Mouse (Mus musculus) cortical plate, adult 2 months (tissue): ENCODE data around the gene Marcksl1. TPM values are rescaled to one million over a fixed set of nuclear protein-coding genes. Genes with fewer than 3 reads are reported as not detected.
"Not testable (repeated sequence)": the region's sequence is repeated elsewhere in the genome, so short reads cannot be mapped to it uniquely, and the experiment has no call there.

Experiments used
- H3K27ac ChIP-seq: fragments of 200-500 bp; 2 replicates; pipeline ENCODE4 v1.5.1; 2012; ENCODE audit warnings: low read length, control low read depth, inconsistent platforms; ENCODE audit not compliant: insufficient read depth
- H3K4me1 ChIP-seq: fragments of 200-500 bp; 2 replicates; pipeline ENCODE4 v1.6.1; 2011; ENCODE audit warnings: low read length; ENCODE audit not compliant: control insufficient read depth, insufficient read depth
- H3K4me3 ChIP-seq: fragments of 200-500 bp; 2 replicates; pipeline ENCODE4 v1.5.1; 2011; ENCODE audit warnings: mild to moderate bottlenecking, low read length, control low read depth; ENCODE audit not compliant: insufficient read depth
- CTCF ChIP-seq: fragments of 200-500 bp; IDR thresholded peaks from 2 replicates; pipeline ENCODE4 v1.5.1; 2011; ENCODE audit warnings: mild to moderate bottlenecking, control low read depth, low read length; ENCODE audit not compliant: insufficient read depth; ENCODE audit errors: extremely low read depth
- POLR2A ChIP-seq: fragments of 200-500 bp; IDR thresholded peaks from 2 replicates; pipeline ENCODE4 v1.6.1; 2011; ENCODE audit warnings: mild to moderate bottlenecking, low read length, control low read depth; ENCODE audit not compliant: insufficient read depth; ENCODE audit errors: extremely low read depth
- polyA plus RNA-seq: library from polyadenylated mRNA; depleted of rRNA; stranded (reverse); fragments of >200 nt; gene quantifications from 2 replicates; pipeline ENCODE4 v1.2.3, GENCODE M21; 2012

Marcksl1 gene
- polyA plus RNA-seq, 1 experiment: 129 TPM

DNA sequence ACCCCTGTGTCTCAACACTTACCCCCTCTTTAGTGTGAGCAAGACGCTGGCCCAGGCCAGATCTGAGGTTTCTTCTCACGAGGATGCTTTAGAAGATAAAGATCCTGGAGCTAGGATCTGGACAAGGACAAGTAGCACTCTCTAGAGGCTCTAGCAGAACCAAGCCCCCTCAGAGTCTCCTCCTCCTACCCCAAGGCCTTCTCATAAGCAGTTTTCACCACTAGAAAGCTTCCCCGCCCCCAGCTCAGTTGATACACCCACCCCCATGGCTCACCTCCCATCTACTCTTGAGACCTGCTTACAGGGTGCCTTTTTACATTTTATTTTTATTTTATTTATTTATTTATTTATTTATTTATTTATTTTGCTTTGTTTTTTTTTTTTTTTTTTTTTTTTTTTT lies 3.7 kb upstream of the Marcksl1 start:
- no peaks in the 10 kb centered on the region for H3K4me1 ChIP-seq
- TF ChIP-seq CTCF (no peak), POLR2A (no peak)
- H3K27ac ChIP-seq: no peak overlapping the region
- H3K4me3 ChIP-seq: no peak overlapping the region

DNA sequence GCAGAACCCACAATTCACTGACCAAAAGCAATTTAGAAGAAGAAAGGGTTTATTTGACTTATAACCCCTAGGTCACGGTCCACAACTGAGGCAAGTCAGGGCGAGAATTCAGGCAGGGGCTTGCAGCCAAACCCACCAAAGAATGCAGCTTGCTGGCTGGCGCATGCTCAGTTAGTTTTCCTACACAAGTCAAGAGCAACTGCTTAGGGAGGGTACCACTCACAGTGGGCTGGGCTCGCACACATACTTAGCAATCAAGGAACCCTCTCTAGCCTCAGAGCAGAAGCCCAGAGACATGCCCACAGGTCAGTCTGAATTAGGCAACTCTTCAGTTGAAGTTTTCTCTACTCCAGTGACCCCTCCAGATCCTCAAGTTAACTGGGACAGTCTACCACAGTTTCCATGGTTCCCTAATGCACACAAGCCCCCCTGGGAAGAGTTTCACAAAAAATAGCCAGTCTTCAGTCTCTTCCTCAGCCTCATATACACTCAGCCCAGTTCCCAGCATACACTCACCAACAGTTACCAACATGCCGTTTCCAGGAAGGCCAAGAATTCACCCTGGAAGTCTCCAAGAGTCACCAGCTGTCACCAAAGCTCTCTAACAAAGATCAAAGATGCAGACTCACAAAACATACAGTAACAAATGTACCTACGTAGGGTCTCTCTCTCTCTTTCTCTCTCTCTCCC lies 2.5 kb upstream of the Marcksl1 start:
- Histone ChIP-seq H3K4me3 (no peak overlapping the region), H3K27ac (peak overlapping the region; percentile 67; the same call in 1 of the 2 replicates), H3K4me1 (no peaks in the 10 kb centered on the region)
- TF ChIP-seq POLR2A (no peak), CTCF (no peak)

DNA sequence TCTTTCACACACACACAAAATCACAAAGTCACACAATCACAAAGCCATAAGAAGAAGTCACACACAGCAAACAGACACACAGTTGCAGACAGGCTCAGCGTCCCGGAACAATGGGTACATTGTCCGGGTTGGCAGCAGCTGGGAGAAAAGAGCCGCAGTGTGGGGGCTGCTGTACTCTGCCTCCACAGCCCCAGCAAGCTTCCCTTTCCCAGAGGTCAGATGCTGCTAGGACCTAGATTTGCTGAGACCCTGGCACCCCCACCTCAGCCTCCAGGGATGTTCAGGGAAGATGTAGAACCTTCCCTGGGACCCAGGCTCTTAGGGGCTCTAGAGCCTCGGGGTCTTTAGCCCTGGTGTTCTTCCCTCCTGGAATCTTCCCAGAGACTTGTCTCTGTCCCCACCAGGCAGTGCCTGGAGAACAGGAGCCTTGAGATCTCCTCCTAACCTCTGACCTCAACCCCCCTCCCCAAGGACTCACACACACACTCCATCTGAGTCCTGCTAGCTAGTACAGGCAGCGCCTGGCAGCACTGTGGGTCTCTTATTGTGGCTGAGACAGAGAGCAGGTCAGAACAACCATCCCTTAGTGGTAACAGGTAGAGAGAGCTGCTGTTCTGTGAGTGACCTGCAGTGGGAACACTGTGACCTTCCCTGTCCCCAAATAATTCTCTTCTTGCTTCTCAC lies 1.8 kb upstream of the Marcksl1 start:
- Histone ChIP-seq H3K4me1 (no peaks in the 10 kb centered on the region), H3K4me3 (no peak overlapping the region), H3K27ac (peak overlapping the region; percentile 75)
- TF ChIP-seq POLR2A (no peak), CTCF (no peak)

DNA sequence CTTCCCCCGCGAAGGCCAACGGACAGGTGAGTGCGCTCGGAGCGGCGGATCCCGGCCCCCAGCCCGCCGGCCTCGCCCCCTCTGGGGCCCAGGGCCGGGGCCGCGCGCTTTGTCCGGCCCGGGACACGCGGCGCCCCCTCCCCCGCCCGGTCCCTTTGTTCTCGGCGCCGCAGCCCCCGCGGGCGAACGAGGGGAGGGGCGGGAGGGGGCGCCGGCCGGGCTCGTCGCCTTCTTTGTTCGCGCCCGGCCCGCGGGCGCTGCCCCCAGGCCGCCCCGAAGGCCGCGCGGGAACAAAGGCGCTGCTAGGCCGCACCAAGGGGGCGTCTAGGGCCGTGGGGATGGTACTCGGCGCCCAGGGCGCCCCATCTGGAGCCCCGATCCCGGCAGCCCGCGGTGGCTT lies 510 bp downstream of the Marcksl1 start:
- TF ChIP-seq CTCF (no peak), POLR2A (no peak)
- Histone ChIP-seq H3K4me3 (peak overlapping the region; percentile 56), H3K4me1 (no peaks in the 10 kb centered on the region), H3K27ac (no peak overlapping the region)

DNA sequence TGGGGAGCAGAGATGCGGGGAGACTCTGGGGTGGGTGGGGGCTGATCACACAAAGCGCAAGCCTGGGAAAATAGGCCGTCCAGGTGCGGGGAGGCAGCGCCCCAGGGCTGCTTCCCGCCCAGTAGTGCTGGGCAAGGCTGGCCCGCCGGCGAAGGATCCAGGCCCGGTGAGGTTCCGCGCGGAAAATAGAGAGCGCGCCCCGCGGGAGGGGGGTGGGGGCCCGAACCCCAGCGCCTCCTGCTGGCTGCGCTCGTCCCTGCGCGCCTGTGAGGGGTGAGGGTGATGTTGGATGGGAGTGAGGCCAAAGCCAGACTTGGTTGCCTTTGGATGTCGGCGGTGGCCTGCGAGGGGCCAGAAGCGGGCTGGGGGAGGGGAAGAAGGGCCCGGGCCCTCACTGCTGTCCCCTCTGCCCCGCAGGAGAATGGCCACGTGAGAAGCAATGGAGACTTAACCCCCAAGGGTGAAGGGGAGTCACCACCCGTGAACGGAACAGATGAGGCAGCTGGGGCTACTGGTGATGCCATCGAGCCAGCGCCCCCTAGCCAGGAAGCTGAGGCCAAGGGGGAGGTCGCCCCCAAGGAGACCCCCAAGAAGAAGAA lies 1.0 kb downstream of the Marcksl1 start:
- Histone ChIP-seq H3K27ac (no peak overlapping the region), H3K4me1 (no peaks in the 10 kb centered on the region), H3K4me3 (peak overlapping the region; percentile 56)
- TF ChIP-seq CTCF (0 out of 2 replicates have a peak, but pooled peaks have one; percentile 34), POLR2A (no peak)

DNA sequence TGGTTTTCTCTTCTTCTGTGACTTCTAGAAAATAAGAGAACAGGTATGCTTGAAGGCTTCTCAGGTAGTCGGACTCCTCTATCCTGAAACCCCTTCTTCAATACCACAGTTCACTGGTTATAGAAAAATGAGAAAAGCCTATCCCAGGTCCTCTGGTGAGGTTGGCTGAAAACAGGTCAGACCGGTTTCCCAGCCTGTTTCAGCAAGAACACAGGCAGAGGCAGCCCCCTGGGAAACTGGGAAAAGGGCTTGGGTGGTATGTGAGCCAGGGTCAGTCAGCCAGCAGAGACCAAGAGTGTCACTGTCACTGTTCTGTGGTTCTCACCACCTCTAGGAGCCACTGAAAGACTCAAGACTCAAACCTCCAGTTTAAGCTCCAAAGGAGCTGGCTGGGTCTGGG lies 3.5 kb downstream of the Marcksl1 start:
- H3K4me1 ChIP-seq: no peaks in the 10 kb centered on the region
- no peak for TF ChIP-seq POLR2A
- TF ChIP-seq CTCF: no peak
- H3K27ac ChIP-seq: no peak overlapping the region

DNA sequence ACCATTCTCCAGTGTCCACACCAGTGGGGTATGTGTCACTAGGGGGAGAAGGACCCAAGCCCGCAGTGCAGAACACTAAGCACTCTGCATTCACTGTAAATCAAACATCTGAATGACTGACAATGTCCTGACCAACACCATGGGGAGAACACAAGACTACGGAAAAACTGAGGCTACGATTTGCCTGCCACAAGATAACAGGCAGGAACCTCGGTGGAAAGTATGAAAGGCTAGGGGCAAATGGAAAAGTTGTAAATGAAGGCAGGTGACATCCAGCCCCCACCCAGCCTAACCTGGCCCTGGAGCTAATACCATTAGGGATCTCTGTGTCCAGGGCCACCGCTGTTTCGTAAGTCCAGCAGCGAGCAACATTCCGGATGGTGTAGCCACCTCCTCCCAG lies 5.1 kb downstream of the Marcksl1 start:
- TF ChIP-seq CTCF: no peak
- TF ChIP-seq POLR2A: no peak
- H3K27ac ChIP-seq: no peak overlapping the region

More for the DNA sequence above, 3.5 kb downstream of the Marcksl1 start:
- no peak overlapping the region for H3K4me3 ChIP-seq

DNA sequence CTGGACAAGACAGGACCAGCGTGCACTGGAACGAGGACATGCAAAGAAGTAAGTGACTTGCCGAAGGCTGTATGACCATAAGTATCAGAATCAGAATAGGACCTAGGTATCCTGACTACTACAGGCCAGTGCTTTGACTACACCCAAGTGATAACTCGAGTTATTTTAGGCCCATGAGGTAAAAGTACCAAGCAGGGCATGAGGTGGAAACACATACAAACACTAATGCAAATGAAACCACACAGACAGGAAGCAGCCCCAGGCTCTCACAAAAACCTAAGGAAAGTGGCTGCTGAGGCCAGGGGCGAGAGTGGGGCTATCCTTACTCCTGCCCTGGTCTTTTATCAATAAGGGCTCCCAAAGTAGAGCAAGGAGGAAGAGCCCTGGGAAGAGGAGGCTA lies 12.0 kb downstream of the Marcksl1 start:
- no peak overlapping the region for H3K4me3 ChIP-seq
- no peaks in the 10 kb centered on the region for H3K4me1 ChIP-seq
- no peak overlapping the region for H3K27ac ChIP-seq
- TF ChIP-seq CTCF (no peak), POLR2A (no peak)

More for the DNA sequence above, 5.1 kb downstream of the Marcksl1 start:
- no peaks in the 10 kb centered on the region for H3K4me1 ChIP-seq
- no peak overlapping the region for H3K4me3 ChIP-seq

DNA sequence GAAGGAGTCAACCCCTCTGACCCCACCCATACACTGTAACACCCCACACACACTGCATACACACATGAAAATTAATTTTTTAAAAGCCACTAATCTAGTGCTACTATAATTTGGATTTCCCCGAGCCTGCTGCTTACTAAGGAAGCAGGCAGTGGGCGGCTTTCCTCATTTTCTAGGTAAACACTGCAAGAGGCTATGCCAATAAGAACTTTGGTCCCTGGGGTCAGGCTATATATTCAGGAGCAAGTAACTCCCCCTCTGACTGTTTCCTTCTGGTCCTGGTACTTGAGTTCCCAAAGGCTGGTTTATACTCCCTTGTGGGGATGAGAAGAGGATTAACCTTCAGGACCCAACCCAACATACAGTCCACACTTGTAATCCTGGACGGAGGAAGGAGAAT lies 12.5 kb downstream of the Marcksl1 start:
- no peaks in the 10 kb centered on the region for H3K4me1 ChIP-seq
- TF ChIP-seq CTCF: no peak
- no peak for TF ChIP-seq POLR2A
- no peak overlapping the region for H3K4me3 ChIP-seq
- no peak overlapping the region for H3K27ac ChIP-seq

DNA sequence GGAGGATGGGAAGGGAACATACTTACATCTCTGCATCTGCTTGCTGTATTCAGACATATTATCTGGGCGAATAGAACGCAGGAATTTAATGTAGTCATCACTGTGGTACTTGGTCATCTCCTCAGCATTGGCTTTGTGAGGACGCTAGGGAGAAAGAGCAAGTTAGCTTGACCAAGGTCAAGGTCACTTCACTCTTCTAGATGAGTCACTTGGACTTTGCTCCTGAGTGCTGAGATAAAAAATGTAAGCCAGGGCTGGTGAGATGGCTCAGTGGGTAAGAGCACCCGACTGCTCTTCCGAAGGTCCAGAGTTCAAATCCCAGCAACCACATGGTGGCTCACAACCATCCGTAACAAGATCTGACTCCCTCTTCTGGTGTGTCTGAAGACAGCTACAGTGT lies 15.5 kb downstream of the Marcksl1 start:
- H3K4me1 ChIP-seq, H3K4me3 ChIP-seq, H3K27ac ChIP-seq: not testable (repeated sequence)
